Mouse (Mus musculus) limb, embryonic 10.5 days (tissue): ENCODE results near the gene Cavin3. TPM values are rescaled to one million over a fixed set of nuclear protein-coding genes. Genes with fewer than 3 reads are reported as not detected.

Source experiments
- DNase-seq: peaks from one replicate; pipeline ENCODE4 v3.0.0-alpha.2; 2017; ENCODE audit warnings: low spot score
- H3K27ac ChIP-seq: fragments of 300-500 bp; sonication (generic); 2 replicates; pipeline ENCODE4 v1.5.1; 2016; ENCODE audit warnings: mild to moderate bottlenecking
- H3K27me3 ChIP-seq: fragments of 300-500 bp; sonication (generic); 2 replicates; pipeline ENCODE4 v1.6.1; 2016; ENCODE audit warnings: low read depth, mild to moderate bottlenecking; ENCODE audit not compliant: poor library complexity, severe bottlenecking
- H3K36me3 ChIP-seq: fragments of 300-500 bp; sonication (generic); 2 replicates; pipeline ENCODE4 v1.6.1; 2016; ENCODE audit warnings: mild to moderate bottlenecking, moderate library complexity
- H3K4me1 ChIP-seq: fragments of 300-500 bp; sonication (generic); 2 replicates; pipeline ENCODE4 v1.6.1; 2016
- H3K4me3 ChIP-seq: fragments of 300-500 bp; sonication (generic); 2 replicates; pipeline ENCODE4 v1.5.1; 2016; ENCODE audit warnings: mild to moderate bottlenecking, moderate library complexity
- H3K9me3 ChIP-seq: fragments of 300-500 bp; sonication (generic); replicated peaks from 2 replicates; pipeline ENCODE4 v1.6.1; 2016; ENCODE audit warnings: mild to moderate bottlenecking
- WGBS: fragments of 180-500 bp; shearing (Covaris S2); methylation state at CpG from one replicate; pipeline ENCODE4 v1.1.7; 2016; 5-methylcytosine and 5-hydroxymethylcytosine counted together
- polyA plus RNA-seq: library from polyadenylated mRNA; unstranded; fragments of >200 nt; fragmentation: Nextera tagmentation; extraction: Ambion mirVana; gene quantifications from 2 replicates; pipeline ENCODE4 v1.2.1, GENCODE M21; 2016

Cavin3 gene
- polyA plus RNA-seq, 1 experiment from 2014 or later = 20.4 TPM

DNA sequence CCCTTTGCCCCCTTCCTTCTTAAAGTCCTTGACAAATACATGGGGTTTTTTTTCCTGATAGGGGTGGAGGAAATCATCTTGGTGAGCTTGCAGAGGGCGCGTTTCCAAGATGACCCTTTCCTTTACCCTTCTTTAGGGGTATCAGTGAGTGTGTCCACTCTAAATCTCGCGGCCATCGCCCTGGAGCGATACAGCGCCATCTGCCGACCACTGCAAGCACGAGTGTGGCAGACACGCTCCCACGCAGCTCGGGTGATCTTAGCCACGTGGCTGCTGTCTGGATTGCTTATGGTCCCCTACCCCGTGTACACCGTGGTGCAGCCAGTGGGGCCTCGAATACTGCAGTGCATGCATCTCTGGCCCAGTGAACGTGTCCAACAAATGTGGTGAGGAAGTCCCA lies 48.2 kb downstream of the Cavin3 start:
- H3K27me3 ChIP-seq = no peaks in the 10 kb centered on the region; the same call in 1 of the 2 replicates
- DNase-seq = no peak
- H3K4me3 ChIP-seq = no peak overlapping the region
- H3K36me3 ChIP-seq = no peaks in the 10 kb centered on the region
- no peaks in the 10 kb centered on the region for H3K4me1 ChIP-seq
- no peaks in the 10 kb centered on the region for H3K9me3 ChIP-seq
- 83% methylated on average over 17 of the region's 17 CpGs for WGBS
- H3K27ac ChIP-seq = no peak overlapping the region

DNA sequence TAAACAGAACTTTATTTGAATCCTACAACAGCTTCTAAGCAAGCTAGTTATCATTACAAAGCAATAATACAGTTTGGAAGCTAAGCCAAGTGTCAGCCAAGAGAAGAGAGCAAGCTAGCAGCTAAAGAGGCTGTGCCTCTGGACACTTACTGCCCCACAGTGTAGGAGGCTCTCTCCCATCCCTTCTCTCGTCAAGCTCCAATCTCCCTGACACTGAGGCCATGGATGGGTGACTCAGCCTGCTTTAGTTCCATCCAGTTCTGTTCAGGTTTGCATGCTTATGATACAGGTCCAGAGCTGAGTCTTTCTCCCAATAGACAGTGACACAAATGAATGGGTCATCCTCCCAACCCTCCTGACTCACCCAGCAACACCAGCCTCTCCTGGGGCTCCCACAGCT lies 50.0 kb downstream of the Cavin3 start:
- peaks cover 16% of the 10 kb centered on the region for H3K27me3 ChIP-seq
- 47% methylated on average over 1 of the region's 1 CpGs for WGBS
- no peak overlapping the region for H3K27ac ChIP-seq
- no peaks in the 10 kb centered on the region for H3K36me3 ChIP-seq
- DNase-seq = no peak
- H3K4me3 ChIP-seq = no peak overlapping the region
- H3K4me1 ChIP-seq = no peaks in the 10 kb centered on the region
- H3K9me3 ChIP-seq = no peaks in the 10 kb centered on the region

Other genes starting within 250 kb of the Cavin3 start
- not detected in 2 replicates for gene Olfr688, start 194.2 kb downstream of the Cavin3 start, polyA plus RNA-seq
- gene Olfr689, start 171.1 kb downstream of the Cavin3 start, polyA plus RNA-seq = not detected in 2 replicates
- not detected in 2 replicates for gene Olfr690, start 148.2 kb downstream of the Cavin3 start, polyA plus RNA-seq
- gene Olfr691, start 140.0 kb downstream of the Cavin3 start, polyA plus RNA-seq = 0.14 and 0.15 TPM in 2 replicates
- not detected in 2 replicates for gene Olfr692, start 114.1 kb downstream of the Cavin3 start, polyA plus RNA-seq
- gene Gm5901, start 107.3 kb downstream of the Cavin3 start, polyA plus RNA-seq = not detected in 2 replicates
- gene Fam160a2, start 82.2 kb downstream of the Cavin3 start, polyA plus RNA-seq = 45.9 and 47.0 TPM in 2 replicates
- 0.05 TPM in 1 of 2 replicates, not detected in the other for gene Cnga4, start 77.7 kb downstream of the Cavin3 start, polyA plus RNA-seq
- gene Cckbr, start 56.6 kb downstream of the Cavin3 start, polyA plus RNA-seq = 0.05 TPM in 2 replicates
- gene Smpd1, start 72.1 kb upstream of the Cavin3 start, polyA plus RNA-seq = 26.1 and 31.9 TPM in 2 replicates
- gene Apbb1, start 99.4 kb upstream of the Cavin3 start, polyA plus RNA-seq = 76.9 and 81.9 TPM in 2 replicates
- 0.48 TPM in 1 of 2 replicates, not detected in the other for gene Hpx, start 117.8 kb upstream of the Cavin3 start, polyA plus RNA-seq
- 24.5 and 31.2 TPM in 2 replicates for gene Trim3, start 151.3 kb upstream of the Cavin3 start, polyA plus RNA-seq
- gene Timm10b, start 157.8 kb upstream of the Cavin3 start, polyA plus RNA-seq = 173 and 196 TPM in 2 replicates
- gene Arfip2, start 158.1 kb upstream of the Cavin3 start, polyA plus RNA-seq = 60.0 and 67.4 TPM in 2 replicates
- 14.0 and 17.1 TPM in 2 replicates for gene Gm45799, start 158.3 kb upstream of the Cavin3 start, polyA plus RNA-seq
- 0.31 and 1.1 TPM in 2 replicates for gene Dnhd1, start 168.5 kb upstream of the Cavin3 start, polyA plus RNA-seq